Mouse (Mus musculus): ENCODE results near the gene Sult2b1.

Sult2b1 gene

DNA sequence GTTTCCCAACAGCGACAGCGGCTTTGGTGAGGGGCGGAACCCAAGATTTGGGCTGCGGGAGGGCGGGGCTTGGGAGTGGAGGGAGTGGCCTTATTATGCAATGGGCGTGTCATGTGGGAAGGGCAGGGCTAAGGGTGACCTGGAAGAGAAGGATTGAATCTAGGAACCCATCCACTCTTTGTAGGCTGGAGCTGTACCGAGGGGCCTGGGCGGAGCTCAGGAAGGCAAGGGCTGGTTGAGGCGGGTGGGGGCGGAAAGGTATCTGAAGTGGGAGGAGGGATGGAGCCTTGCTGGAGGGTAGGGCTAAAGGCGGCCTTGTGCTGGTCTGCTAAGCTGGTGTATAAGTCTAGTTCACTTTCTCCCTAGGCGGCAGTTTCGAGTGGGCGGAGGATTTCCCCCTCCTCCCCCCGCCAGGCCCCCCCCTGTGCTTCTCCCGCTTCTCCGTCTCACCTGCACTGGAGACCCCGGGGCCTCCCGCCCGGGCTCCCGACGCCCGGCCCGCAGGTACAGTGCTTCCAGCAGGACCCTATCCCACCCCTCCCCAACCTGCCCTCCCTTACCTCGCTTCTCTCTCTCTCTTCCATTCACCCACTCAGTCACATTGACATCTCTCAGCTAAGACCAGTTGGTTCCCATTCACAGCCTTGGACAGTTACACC, 16.2 kb upstream of the Sult2b1 start:
- peak; percentile 94 for DNase-seq (ENCODE audit: low read depth, low spot score)

DNA sequence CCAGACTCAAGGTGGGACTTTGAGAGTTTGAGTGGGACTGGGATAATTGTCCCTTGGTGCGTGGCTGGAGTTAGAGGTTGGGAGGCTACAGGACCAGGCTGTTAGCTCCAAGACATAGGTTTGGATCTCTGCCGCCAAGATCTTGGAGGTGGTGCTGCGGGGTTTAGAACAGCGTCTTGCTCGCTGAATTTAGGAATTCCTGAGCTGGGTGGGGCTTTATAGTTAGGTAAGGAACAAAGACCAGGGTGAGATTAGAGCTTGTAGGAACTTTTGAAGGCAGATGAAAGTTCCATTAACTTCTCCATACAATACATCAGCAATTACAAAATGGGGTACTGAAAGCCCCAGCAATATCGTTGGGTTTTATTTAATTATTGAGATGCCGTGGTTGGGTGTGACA, 15.5 kb upstream of the Sult2b1 start:
- peak; percentile 83 for DNase-seq (ENCODE audit: low read depth, low spot score)

DNA sequence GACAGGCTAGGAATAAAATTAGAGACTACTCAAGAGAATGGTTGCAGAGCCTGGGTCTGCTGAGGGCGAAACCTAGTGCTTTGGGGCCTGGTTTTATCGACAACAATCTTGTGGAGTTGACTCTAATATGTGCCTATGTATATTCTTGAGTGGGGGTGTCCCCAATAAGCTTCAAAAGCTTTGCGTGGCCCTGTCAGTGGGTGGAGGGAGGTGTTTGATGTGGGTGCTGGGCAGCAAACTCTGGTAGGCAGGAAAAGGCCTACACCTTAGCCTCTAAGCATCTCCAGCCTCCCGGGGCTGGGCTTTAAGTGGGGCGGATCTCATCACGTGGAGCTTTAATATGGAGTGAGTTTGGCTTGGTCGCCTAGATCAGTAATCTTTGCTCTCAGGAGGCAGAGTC, 14.5 kb upstream of the Sult2b1 start:
- no peak for DNase-seq (ENCODE audit: low read depth, low spot score)

DNA sequence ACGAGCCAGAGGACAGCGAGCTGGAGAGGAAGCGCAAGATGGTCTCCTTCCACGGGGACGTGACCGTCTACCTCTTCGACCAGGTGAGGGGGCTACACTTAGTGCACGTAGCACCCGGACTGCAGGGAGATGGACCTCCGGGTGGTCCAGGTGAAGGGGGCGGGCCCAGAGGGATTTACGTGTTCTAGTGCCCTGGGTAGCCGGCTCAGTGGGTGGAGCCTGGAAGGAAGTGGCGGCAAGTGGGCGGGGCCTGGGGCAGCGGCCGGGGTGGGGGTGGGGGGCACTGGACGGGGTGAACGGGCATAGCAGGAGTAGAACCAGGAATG, 14.0 kb upstream of the Sult2b1 start:
- DNase-seq (ENCODE audit: low read depth, low spot score): peak; percentile 45

DNA sequence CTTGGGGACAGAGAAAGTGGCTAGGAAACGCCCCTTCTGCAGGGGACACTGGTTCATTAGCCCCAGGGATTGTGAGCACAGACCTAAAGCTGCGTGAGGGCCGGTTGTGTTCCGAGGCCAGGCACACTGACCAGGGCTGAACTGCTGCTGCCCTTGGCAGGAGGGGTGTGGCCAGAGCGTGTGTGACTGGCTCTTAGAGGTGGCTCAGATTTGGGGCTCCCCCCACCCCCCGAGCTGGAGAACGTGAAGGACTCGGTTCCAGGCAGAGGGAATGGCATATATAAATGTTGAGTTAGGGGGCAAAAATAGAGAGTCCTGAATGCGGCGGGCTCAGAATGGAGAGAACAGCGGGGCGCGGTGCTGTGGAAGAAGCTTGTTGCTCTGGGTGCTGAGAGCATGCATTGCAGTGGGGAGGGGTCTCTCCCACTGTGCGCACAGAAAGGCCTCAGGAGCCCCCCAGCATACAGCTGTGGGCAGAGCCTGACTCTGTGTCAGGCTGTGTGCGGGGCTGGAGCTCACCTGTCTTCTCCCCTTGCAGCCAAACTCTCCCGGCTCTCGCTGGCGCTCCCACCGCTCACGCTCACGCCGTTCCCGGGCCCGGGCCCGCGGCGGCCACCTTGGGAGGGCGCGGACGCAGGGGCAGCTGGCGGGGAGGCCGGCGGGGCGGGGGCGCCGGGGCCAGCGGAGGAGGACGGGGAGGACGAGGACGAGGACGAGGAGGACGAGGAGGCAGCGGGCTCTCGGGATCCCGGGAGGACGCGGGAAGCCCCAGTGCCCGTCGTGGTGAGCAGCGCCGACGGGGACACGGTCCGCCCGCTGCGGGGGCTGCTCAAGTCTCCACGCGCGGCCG, 13.4 kb upstream of the Sult2b1 start:
- no peak for DNase-seq (ENCODE audit: low read depth, low spot score)

DNA sequence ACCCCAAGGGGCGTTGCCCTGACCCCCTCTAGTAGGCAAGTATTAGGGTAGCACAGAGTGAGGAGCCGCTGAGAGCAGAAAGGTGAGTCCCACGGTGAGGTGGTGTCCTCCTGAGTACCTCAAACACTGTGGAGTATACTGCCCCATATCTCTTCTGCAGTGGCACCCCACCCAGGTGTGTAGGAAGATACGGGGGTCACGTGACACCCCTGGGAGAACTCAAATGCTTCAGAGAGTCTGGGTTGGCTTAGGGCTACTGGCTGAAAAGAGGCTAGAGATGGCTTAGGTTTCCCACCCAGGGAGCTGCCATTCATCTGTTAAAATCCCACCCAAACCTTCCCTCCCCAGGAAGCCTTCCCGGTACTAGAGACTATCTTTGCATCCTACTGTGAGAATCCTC, 12.5 kb upstream of the Sult2b1 start:
- no peak for DNase-seq (ENCODE audit: low read depth, low spot score)

DNA sequence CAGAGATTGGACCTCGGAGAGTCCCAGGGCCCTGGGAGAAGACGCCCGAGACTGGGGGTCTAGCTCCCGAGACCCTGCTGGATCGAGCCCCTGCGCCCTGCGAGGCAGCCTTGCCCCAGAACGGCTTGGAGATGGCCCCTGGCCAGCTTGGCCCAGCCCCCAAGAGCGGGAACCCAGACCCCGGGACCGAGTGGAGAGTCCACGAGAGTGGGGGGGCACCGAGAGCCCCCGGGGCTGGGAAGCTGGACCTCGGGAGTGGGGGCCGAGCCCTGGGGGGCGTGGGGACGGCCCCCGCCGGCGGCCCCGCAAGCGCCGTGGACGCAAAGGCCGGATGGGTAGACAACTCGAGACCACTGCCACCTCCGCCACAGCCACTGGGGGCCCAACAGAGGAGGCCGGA, 10.5 kb upstream of the Sult2b1 start:
- DNase-seq (ENCODE audit: low read depth, low spot score): no peak

DNA sequence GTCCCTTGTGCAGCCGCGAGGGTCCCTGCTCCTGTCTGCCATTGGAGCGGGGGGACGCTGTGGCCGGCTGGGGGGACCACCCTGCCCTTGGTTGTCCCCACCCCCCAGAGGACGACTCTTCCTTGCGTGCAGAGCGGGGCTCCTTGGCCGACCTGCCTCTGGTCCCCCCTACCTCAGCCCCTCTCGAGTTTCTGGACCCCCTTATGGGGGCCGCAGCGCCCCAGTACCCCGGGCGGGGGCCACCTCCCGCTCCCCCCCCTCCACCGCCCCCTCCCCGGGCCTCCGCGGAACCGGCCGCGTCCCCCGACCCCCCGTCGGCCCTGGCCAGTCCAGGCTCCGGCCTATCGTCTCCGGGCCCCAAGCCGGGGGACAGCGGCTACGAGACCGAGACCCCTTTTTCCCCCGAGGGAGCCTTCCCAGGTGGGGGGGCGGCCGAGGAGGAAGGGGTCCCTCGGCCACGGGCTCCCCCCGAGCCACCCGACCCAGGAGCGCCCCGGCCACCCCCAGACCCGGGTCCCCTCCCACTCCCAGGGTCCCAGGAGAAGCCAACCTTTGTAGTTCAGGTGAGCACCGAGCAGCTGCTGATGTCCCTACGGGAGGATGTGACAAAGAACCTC, 9.6 kb upstream of the Sult2b1 start:
- DNase-seq (ENCODE audit: low read depth, low spot score): no peak

DNA sequence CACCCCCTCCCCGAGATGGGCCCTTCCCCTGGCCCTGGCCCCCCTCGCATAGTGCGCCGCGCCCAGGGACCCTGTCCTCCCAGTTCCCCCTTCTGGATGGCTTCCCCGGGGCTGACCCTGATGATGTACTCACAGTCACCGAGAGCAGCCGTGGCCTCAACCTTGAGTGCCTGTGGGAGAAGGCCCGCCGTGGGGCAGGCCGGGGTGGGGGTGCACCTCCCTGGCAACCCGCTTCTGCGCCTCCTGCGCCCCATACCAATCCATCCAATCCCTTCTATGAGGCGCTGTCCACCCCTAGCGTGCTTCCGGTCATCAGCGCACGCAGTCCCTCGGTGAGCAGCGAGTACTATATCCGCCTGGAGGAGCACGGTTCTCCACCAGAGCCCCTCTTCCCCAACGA, 8.8 kb upstream of the Sult2b1 start:
- DNase-seq (ENCODE audit: low read depth, low spot score): no peak

DNA sequence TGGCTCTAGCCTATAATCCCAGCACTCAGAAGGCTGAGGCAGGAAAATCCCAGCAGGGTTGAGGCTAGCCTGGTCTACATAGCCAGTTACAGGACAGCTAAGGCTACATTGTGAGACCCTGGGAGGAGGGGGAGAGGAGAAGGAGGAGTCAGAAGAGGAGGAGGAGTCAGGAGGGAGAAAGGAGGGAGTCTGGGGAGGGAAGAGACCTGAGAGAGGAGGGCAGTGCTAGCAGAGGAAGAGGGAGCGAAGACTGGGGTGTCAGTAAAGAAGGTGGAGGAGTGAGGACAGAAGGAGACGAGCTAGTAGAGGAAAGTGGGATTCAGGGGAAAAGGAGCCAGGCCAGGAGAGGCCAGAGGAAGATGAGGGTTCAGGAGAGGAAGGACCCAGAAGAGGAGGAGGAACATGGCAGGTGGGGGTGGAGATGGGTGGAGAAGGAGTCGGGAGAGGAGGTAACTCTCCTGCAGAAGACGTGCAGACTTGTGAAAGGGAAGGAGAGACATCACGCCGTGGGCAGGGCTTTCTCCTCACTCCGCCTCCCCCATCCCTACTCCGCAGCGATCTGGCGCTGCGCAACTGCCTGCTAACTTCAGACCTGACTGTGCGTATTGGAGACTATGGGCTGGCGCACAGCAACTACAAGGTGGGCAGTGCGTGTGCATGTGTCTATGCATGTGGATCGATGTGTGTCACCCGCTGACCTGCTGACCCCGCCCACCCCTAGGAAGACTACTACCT, 7.5 kb upstream of the Sult2b1 start:
- peak; percentile 62 for DNase-seq (ENCODE audit: low read depth, low spot score)

DNA sequence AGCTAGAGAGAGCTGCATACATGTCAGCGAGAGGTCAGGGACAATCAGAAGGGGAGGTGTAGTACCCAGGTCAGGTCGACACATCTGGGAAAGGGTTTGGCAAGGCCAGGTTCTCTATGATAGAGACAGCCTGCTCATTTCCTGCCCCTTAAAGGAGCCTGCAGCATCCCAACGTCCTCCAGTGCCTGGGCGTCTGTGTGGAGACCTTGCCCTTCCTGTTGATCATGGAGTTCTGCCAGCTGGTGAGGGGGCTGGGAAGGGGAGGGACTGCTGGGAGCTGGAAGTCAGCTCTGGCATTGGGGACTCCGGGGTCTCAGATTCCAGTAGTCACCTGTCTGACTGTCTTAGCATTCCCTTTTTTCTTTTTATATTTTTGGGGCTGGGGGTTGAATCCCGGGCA, 6.3 kb upstream of the Sult2b1 start:
- DNase-seq (ENCODE audit: low read depth, low spot score): no peak

DNA sequence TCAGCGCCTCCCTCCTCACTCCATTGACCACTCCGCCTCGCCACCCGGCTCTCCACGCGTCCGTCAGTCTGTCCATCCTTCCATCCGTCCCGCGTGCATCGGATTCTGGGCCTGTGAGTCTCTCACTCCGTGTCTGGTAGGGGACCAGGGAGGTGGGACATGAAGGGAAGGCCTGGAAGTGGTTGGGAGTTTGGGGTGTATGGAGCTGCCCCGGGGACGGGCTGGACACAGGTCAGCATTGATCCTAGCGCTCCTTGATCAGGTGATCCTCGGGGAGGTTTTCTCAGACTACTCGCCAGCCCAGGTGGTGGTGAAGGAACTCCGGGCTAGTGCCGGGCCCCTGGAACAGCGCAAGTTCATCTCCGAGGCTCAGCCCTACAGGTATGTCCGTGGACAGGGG, 3.2 kb upstream of the Sult2b1 start:
- DNase-seq (ENCODE audit: low read depth, low spot score): no peak

DNA sequence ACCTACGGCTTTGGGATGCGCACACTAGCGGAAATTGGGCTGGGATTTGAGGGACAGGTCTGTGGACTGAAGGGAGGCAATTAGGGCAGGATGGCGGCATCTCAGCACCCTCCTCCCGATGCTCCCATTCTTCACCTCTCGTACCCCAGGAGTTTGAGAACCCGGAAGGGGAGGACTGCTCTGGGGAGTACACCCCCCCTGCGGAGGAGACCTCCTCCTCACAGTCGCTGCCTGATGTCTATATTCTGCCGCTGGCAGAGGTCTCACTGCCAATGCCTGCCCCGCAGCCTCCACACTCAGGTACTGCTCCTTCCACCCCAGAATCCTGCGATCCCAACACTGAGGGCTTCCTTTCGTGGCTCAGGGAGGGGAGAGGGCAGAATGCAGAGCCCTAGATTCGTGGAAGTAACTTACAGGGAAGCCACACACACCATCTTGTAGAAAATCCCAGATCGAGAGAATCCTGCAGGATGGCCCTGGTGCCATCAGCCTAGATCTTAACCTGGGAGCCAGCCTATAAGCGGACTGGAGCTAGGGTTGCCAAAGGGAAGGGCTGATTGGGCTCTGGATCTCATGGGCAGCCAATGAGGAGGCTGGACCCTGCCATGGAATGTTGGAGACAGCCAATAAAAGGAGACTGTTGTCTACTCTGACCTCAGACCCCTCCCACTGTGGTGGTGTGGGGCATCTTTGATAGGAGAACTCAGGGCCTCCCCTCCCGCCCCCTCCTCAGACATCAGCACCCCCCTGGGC, 2.4 kb upstream of the Sult2b1 start:
- DNase-seq (ENCODE audit: low read depth, low spot score): peak; percentile 96

DNA sequence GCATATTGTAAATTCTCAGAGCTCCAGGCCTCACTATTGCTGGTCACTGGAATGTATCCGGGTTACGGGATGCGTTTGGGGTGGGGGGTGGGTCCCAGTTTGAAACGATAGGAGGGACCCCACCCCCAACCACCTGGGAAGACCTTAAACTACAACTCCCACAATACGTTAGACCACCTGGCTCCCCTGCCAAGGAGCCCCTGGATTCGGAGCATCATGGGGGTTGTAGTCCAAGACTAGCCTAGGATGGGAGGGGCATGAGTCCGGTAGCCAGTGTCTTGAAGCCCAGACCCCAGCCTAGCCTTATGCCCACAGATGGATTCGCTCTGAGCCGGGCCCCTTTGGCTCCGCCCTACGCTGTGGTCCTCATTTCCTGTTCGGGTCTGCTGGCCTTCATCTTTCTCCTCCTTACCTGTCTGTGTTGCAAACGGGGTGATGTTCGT, 1.7 kb upstream of the Sult2b1 start:
- DNase-seq (ENCODE audit: low read depth, low spot score): peak; percentile 86

DNA sequence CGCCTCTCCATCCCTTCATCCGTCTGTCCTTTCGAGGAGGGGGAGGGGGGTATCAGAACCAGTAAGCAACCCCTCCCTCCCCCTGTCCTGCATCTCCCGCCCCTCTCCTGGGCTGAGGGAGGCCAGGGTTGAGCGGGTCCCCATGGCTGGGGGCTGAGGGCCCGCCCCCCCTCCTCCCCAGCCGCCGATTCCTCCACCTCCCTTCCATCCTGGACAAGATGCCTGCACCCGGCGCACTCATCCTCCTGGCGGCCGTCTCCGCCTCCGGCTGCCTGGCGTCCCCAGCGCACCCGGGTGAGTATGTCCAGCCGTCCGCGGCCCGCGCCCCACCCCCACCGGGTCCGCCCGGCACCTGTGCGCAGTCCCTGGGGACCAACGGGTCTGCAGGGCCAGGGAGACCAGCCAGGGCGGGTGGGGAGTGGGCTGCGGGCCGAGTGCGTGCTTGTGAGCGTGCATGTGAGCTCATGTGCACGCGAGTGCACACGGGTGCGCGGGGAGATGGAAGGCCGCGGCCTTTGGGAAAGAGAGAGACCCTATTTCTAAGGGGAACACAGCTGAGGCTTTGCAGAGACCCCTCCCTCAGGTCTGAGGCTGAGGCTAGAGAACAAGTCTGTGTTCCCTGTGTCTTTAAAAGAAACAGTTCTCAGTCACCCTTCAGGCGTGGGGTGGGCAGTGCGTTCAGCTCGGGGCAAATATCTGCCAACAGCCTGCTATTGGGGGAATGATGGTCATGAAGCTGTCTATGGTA, 1.1 kb upstream of the Sult2b1 start:
- no peak for DNase-seq (ENCODE audit: low read depth, low spot score)

DNA sequence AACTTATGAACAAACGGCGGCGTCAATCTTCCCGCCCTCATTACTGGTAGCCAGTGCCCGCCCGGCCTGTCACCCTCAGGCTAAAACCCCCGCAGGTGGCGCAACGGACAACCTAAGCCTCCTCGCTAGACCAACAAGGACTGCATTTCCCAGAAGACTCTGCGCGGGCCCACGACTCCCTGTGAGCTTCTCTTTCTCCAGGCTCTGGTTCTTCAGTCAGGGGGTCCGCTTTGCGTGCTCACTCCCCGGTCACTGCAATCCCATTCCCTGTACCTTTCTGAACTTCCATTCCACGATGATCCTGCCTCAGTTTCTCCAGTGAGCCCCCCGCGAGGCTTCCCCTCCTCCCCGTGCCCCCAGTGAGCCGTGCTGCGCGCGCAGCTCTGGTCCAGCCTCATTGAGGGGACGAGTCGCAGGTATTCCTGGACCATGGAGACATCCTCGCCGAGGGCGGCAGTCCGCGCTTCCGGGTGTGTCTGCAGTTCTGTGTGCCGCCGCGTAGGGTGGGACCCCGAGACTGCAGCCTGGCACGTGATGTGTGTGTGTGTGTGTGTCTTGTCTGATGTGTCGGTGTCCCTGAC, 868 bp downstream of the Sult2b1 start, which contains the start of gene Lmtk3:
Gene Lmtk3 (plus strand): TSS at position 228 of the 581 bp plus-strand sequence.
- DNase-seq (ENCODE audit: low read depth, low spot score): peak; percentile 84

DNA sequence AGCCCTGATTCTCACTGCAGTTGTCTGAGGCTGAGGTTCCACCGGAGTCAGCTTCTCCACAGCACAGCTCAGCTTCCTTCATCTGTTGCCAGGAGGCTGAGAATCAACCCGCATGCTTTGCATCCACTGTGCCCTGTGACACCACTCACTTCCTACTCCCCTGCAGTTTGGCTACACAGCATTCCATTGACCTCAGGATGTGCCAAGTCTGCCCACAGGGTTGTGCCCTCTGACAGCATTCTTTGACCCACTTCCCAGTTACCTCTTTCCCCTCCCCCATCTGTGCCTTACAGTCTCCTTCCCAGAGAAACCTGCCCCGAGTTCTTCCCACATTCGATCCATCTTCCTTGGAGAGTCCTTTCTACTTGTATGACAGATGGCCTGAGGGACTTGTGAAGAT, 2.2 kb downstream of the Sult2b1 start:
- no peak for DNase-seq (ENCODE audit: low read depth, low spot score)

DNA sequence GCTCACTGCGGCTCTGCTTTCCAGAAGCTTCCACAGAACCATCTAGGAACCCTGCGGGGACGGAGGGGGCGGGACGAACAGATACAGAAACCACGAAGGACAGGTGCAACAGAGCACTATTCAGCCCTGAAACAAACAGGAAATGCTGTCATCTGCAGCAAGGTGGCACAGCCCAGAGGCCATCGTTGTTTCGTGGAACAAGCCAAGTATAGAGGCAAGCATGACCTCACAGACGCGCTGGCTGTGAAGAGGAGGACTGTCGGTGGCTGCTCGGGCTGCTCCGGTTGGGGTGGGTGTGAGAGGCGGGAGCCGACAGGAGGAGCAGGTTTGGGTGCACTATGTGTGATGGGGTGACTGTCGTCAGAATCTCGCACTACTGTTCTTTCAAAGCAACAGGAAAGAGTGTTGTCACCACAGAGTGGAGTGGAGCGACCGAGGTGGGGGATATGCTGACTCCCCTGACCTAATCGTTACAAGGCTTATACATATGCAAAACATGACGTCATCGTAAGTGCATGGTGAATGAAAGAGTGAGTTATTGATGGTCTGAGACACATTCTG, 5.3 kb downstream of the Sult2b1 start:
- no peak for DNase-seq (ENCODE audit: low read depth, low spot score)

DNA sequence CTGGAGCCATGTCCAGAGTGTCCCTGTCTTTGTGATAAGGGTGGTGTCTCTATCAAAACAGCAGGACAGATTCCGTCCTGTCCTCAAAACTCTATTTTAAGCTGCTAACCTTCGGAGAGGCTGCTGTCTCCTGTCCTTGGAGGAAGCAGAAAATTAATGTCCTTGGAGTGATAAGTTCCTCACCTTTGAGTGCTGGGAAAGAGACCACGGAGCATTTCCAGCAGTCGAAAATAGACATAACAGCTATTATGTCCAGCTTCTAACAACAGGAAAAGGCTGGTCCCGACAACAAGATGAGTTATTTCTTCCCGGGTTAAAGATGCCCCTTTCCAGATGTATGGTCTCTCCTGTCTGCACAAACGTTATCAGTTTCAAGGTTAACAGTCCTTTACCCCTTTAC, 9.2 kb downstream of the Sult2b1 start:
- no peak for DNase-seq (ENCODE audit: low read depth, low spot score)

DNA sequence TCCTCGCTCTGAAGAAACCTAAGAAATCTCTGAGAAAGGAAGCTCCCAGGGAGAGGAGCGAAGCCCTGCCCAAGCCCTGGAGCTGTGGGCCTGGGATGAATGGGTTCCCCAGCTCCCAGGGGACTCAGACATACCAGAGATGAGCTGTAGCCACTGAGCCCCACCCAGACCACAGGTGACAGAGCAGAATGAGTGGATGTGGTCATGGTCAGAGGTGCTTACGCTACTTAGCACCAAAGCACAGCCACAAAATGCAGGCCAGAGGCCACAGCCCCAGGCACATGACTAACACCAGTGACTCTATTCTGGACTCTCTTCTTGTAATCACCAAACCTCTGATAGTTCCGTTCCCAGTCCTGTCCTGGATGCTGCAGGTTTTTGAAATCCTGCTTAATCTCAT, 13.4 kb downstream of the Sult2b1 start:
- DNase-seq (ENCODE audit: low read depth, low spot score): peak; percentile 28

All from ZHBTc4 (cell line).